Mouse (Mus musculus) G1E (cell line): ENCODE measurements at regions not wholly inside any gene's neighbourhood (a gene's known extent, or its start where the extent isn't known, plus 50 kb on each side); places are given as distances from the start of the nearest gene placed in this dataset.
"Not testable (repeated sequence)": the region's sequence is repeated elsewhere in the genome, so short reads cannot be mapped to it uniquely, and the experiment has no call there.

Source experiments
- ATAC-seq: 2 replicates; pipeline ENCODE4 v1.8.0; 2016; ENCODE audit warnings: mild to moderate bottlenecking; ENCODE audit not compliant: insufficient number of reproducible peaks, poor library complexity, low FRiP score, severe bottlenecking; ENCODE audit errors: extremely low read depth
- DNase-seq: peaks from one replicate; pipeline ENCODE4 v3.0.0; 2012; ENCODE audit warnings: low spot score
- H3K27me3 ChIP-seq: 2 replicates; pipeline ENCODE4 v1.6.1; 2012; ENCODE audit warnings: mild to moderate bottlenecking, low read length, inconsistent platforms; ENCODE audit not compliant: insufficient read depth
- H3K36me3 ChIP-seq: replicated peaks from 2 replicates; pipeline ENCODE3; 2012; ENCODE audit warnings: mild to moderate bottlenecking, inconsistent platforms
- H3K4me1 ChIP-seq: 2 replicates; pipeline ENCODE4 v1.6.1; 2012; ENCODE audit warnings: low read depth, low read length, inconsistent platforms, mixed read lengths; ENCODE audit not compliant: insufficient read depth
- H3K4me3 ChIP-seq: 2 replicates; pipeline ENCODE4 v1.5.1; 2012; ENCODE audit warnings: low read depth, mild to moderate bottlenecking, inconsistent platforms, low read length, moderate library complexity, mixed read lengths
- H3K9me3 ChIP-seq: replicated peaks from 2 replicates; pipeline ENCODE4 v1.6.1; 2012; ENCODE audit warnings: inconsistent platforms
- CTCF ChIP-seq: IDR thresholded peaks from 2 replicates; pipeline ENCODE4 v1.5.1; 2012; ENCODE audit warnings: low read depth, low read length, inconsistent platforms, mixed read lengths
- GATA1 ChIP-seq: IDR thresholded peaks from 2 replicates; pipeline ENCODE4 v1.6.1; 2012; ENCODE audit warnings: borderline replicate concordance, low read length, inconsistent platforms, mixed read lengths
- GATA2 ChIP-seq: IDR thresholded peaks from 2 replicates; pipeline ENCODE4 v1.6.1; 2012; ENCODE audit warnings: low read depth, low read length, inconsistent platforms, borderline replicate concordance
- POLR2AphosphoS5 ChIP-seq: IDR thresholded peaks from 2 replicates; pipeline ENCODE4 v1.6.1; 2012; ENCODE audit warnings: low read depth, low read length, inconsistent platforms; ENCODE audit not compliant: insufficient replicate concordance
- TAL1 ChIP-seq: conservative IDR thresholded peaks from 2 replicates; pipeline ENCODE4 v1.6.1; 2012; ENCODE audit warnings: low read depth, low read length, inconsistent platforms, mixed read lengths

DNA sequence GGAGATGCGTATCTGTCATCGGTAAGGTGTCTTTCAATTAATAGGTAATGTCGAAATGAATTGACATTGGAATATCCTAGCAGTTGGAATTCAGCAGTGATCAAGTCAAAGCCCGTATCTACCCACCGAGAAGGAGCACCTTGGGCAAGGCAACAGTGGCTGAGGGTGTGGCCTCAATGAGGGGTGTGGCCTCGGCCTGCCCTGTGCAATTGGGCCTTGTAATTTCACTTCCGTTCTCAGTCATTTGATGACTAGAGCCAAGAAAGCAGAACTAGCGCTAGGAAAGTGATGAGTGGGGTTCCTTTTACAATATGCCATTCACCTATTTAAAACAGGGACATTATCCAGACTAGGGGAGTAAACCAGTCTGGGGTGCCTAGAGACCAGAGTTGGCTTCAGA, 77.6 kb downstream of the Elovl4 start:
- Histone ChIP-seq H3K4me3 (no peak overlapping the region), H3K4me1 (no peaks in the 10 kb centered on the region), H3K27me3 (no peaks in the 10 kb centered on the region), H3K36me3 (no peaks in the 10 kb centered on the region), H3K9me3 (no peaks in the 10 kb centered on the region)
- DNase-seq, result no peak
- TF ChIP-seq POLR2AphosphoS5 (no peak), CTCF (no peak), GATA1 (no peak), GATA2 (no peak), TAL1 (no peak)
- no peak for ATAC-seq

DNA sequence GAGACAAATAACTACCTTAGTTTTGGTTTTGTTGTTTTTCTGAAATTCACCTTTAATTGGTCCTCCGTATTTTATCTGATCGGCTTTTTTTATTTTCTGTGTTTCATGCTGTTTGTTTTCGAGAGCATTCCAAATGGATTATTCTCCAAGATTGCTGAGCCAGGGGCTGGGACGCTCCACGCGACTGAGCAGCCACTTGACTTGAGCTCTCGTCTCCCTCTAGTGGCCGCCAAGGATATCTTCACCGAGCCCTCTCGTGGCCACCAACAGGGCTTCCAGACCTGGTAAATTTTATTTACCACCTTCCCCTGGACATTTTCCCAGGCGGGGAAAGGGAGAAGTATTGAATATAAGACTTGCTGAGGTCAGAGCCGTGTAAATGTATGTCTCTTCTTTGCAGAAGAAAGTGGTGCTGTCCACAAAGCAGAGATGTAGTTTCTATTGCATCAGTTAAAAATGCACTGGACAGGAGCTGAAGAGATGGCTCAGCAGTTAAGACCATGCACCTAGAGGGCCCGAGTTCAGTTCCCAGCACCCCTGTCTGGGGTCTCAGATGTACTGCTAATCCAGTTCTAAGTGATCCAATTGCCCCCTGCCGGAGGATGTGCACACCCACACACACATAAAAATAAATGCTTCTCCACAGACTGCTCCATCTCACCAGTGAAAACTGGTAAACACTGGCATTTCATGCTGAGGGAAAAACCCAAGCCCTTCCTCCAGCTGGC, 78.5 kb downstream of the Elovl4 start:
- Histone ChIP-seq H3K4me3 (no peak overlapping the region), H3K36me3 (no peaks in the 10 kb centered on the region), H3K27me3 (no peaks in the 10 kb centered on the region), H3K4me1 (no peaks in the 10 kb centered on the region), H3K9me3 (no peaks in the 10 kb centered on the region)
- DNase-seq (peak; percentile 12), ATAC-seq (peak; percentile 70)
- TF ChIP-seq GATA1, result no peak
- peak; percentile 44 for TF ChIP-seq CTCF

DNA sequence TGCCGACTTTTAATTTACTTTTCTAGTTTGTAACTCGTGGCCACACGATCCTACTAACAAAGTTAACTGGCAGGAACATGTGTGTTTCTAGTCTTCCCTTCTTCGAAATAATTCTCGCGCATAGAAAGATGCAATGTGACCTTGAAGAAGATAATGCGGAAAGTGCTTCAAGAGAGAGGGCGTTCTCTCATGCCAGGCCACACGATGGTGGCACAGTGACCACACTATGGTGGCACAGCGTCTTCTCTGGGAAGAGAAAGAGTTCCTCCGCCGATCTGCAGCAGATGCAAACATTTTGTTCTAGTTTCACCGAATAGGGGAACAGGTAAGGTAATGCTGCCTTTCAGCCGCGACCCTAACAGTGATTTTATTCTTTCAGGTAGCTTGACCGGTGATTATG, 79.1 kb downstream of the Elovl4 start:
- TF ChIP-seq TAL1, result no peak
- no peak for TF ChIP-seq GATA2
- TF ChIP-seq POLR2AphosphoS5, result no peak
- no peak for TF ChIP-seq GATA1
- no peak overlapping the region for H3K4me3 ChIP-seq
- ATAC-seq, result no peak
- no peaks in the 10 kb centered on the region for H3K27me3 ChIP-seq
- H3K9me3 ChIP-seq, result no peaks in the 10 kb centered on the region
- H3K36me3 ChIP-seq, result no peaks in the 10 kb centered on the region
- no peak for DNase-seq
- no peaks in the 10 kb centered on the region for H3K4me1 ChIP-seq

DNA sequence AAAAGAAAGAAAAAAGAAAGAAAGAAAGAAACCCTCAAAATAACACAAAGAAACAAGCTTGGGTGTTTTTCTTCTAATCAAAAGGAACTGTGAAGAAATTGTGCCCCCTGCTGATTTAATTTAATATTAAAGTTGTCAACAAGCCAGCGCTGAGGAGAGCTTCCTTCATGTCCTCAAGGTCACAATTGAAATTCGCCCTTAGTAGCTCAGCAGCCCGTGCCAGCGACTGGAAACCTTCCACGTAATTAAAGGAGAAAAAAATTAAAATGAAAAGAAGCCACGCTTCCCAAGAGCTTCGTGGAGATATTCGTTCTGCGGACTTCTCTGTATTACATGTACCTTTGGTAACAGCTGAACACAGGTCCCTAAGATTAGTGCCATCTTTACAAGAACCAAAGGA, 80.0 kb downstream of the Elovl4 start:
- no peaks in the 10 kb centered on the region for H3K36me3 ChIP-seq
- DNase-seq (no peak), ATAC-seq (no peak)
- no peaks in the 10 kb centered on the region for H3K9me3 ChIP-seq
- no peaks in the 10 kb centered on the region for H3K4me1 ChIP-seq
- H3K27me3 ChIP-seq, result no peaks in the 10 kb centered on the region
- TF ChIP-seq TAL1, result no peak
- no peak for TF ChIP-seq POLR2AphosphoS5
- TF ChIP-seq CTCF, result no peak
- no peak for TF ChIP-seq GATA2
- no peak for TF ChIP-seq GATA1
- H3K4me3 ChIP-seq, result no peak overlapping the region

DNA sequence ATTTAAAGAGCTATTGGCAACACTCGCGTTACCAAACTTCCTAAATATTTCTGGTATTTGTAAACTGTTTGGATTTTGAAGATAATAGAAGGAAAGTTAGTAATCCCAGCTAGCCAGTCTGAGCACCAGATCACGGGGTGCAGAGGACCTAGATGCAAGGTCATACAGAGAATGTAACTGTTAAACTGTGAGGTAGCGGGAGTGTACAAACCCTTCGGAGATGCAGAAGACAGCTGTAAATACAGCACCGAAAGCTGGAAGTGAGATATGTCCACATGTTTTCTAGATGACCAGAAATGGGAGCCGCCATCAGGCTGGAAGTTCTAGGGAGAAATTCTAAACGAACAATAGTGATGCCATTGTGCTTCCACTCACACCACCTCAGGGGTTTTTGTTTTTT, 80.5 kb downstream of the Elovl4 start:
- no peak for TF ChIP-seq CTCF
- TF ChIP-seq POLR2AphosphoS5, result no peak
- TF ChIP-seq GATA2, result no peak
- no peak for TF ChIP-seq TAL1
- H3K9me3 ChIP-seq, result no peaks in the 10 kb centered on the region
- no peak for DNase-seq

DNA sequence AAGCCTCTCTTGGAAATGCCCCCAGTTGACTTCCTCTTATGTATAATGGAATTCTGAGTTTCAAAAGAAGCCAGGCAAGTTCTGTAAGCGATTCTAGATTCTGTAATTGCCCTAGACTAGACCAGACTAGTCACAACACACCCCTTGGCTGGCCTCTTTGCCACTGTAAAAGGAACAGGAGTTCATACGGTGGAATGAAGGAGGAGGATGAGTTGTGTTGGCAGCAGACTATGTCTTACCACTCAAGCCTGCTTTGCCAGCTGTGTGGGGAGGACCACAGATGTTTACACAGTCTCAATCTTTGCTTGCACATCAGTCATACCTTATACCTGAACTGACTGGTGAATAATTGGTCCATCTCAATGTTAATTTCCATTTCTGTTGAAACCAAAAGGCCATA, 85.1 kb downstream of the Elovl4 start:
- no peaks in the 10 kb centered on the region for H3K36me3 ChIP-seq
- no peak overlapping the region for H3K4me3 ChIP-seq
- no peak for ATAC-seq
- no peak for DNase-seq
- no peaks in the 10 kb centered on the region for H3K4me1 ChIP-seq
- H3K9me3 ChIP-seq, result no peaks in the 10 kb centered on the region
- no peaks in the 10 kb centered on the region for H3K27me3 ChIP-seq
- no peak for TF ChIP-seq GATA2
- TF ChIP-seq TAL1, result no peak

More for the DNA sequence above, 80.5 kb downstream of the Elovl4 start:
- H3K27me3 ChIP-seq, result no peaks in the 10 kb centered on the region
- H3K4me3 ChIP-seq, result no peak overlapping the region
- no peaks in the 10 kb centered on the region for H3K36me3 ChIP-seq
- ATAC-seq, result no peak
- no peaks in the 10 kb centered on the region for H3K4me1 ChIP-seq

DNA sequence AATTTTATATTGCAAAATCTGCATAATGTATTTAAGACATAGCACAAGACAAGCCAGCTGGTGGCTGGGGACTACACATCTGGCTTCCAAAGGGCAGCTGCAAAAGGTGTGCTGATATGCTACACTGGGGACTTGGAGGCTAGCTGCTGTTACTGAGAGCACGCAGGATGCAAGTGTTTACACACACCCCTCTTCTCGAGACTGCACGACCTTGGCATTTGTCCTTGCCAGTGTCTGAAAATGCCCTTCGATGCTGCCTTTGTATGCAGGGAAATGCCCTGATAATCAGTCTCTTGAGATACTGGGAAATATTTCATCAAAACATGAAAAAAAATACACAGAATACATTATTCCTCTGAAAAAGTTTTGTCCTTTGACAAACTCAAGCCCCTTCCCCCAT, 86.3 kb downstream of the Elovl4 start:
- Histone ChIP-seq H3K4me3 (no peak overlapping the region), H3K9me3 (no peaks in the 10 kb centered on the region), H3K27me3 (no peaks in the 10 kb centered on the region), H3K36me3 (no peaks in the 10 kb centered on the region), H3K4me1 (no peaks in the 10 kb centered on the region)
- DNase-seq (no peak), ATAC-seq (no peak)
- TF ChIP-seq CTCF (no peak), GATA2 (no peak), GATA1 (no peak), POLR2AphosphoS5 (no peak), TAL1 (no peak)

DNA sequence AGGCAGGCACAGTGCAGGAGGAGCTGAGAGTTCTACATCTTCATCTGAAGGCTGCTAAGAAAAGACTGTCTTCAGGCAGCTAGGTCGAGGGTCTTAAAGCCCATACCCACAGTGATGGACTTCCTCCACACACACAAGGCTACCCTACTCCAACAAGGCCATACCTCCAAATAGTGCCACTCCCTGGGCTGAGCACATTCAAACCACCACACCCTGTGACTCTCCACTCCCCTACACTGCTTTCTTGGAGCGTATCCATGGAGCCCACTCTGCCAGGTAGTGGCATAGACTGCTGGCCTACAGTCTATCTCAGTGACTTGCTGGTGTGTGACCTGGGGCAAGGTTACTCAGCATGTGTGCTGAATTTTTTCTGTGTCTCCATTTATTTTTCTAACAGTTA, 88.0 kb downstream of the Elovl4 start:
- ATAC-seq, H3K9me3 ChIP-seq, H3K36me3 ChIP-seq, H3K4me3 ChIP-seq, DNase-seq, H3K27me3 ChIP-seq, H3K4me1 ChIP-seq: not testable (repeated sequence)
